Mouse (Mus musculus) adrenal gland, postnatal 25 days (tissue): ENCODE measurements at regions not wholly inside any gene's neighbourhood (a gene's known extent, or its start where the extent isn't known, plus 50 kb on each side); places are given as distances from the start of the nearest gene placed in this dataset.

Experiments
- DNase-seq: peaks from one replicate; pipeline ENCODE4 v3.0.0; 2021; ENCODE audit warnings: mixed read lengths

DNA sequence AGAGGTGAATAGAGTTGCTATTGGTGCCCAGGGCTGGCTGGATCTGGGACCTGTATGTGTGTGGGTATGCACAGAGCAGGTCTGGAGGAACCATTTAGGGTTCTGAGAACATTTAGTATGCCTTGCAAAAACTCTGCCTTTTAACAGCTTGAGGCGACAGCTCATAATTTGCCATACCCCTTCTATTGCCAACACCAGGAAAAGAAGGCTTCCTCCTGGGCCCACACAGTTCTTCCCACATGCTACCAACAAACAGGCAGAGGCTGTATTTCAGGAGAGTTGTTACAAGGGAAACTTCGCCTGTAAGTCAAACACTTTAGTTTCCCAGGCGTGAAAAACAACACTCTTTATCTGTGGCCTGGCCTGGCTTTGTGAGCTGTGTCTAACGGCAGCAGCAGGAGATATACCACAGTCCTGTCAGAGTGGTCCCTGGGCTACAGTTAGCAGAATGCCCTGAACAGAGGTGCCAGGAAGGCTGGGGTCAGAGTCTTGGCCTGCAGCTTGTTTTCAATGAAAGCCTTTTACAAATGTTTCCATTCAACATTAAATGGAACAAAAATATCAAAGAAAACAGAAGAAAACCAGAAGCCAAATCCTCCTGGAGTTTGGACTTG is 225.4 kb downstream of the Dhx35 start:
- DNase-seq = no peak

DNA sequence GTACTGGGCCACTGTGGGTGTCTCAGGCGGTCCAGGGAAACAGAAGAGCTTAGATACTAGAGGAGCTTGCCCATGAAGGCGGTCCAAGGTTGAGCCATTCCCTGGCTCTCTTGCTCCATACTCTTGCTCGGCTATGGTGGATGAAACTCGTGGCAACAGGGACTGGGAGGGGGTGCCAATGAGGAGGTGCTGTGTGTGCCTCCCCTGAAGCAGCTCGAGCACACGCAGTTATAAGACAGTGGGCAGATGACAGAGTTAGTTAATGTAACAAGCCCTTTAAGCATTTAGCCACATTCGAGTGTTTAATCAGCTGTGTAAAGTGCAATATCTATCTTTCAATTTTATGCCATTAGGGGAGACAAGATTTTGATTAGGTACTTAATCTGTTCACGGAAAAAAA is 237.5 kb downstream of the Dhx35 start:
- no peak for DNase-seq

DNA sequence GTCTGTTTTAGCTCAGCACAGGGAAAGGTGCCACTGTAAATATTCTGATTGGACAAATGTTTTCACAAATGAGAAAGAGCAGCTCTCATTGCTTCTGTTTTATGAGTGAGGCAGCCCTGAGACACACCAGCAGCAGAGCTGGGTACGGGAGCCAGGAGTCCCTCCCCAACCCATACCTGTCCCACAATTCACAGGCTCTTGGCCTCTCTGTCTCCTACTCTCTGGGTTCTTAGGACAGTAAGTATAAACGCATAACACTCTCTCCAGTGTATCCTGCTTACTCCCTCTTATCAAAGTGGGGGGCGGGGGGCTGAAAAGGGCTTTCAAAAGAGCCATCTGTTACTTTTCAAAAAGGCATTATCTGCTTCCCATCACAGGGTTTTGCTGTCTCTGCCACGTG is 245.3 kb downstream of the Dhx35 start:
- no peak for DNase-seq

DNA sequence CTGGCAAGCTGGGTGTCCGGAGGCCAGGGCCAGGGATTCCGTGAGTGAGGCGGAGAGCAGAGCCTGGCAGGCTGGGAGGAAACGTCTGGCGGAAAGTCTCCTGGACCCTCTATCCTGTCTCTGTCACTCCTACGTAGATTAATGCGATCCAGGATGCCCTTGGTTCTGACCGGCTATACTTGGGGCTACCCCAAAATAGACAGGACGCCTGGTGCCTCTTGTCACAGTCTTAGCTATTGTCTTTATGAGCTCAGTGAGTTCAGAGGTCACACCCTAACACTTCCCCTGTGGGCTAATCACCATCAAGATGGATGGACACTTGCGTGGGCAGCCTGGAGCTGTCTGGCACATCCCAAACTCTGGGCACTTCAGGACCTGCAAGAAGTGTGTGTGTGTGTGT is 258.9 kb downstream of the Dhx35 start:
- peak; percentile 31 for DNase-seq

GRCm38 (mm10) chr2:159053936-159054335 is 259.3 kb downstream of the Dhx35 start:
- peak; percentile 81 for DNase-seq

GRCm38 (mm10) chr2:159054451-159054850 is 259.8 kb downstream of the Dhx35 start:
- peak; percentile 17 for DNase-seq

DNA sequence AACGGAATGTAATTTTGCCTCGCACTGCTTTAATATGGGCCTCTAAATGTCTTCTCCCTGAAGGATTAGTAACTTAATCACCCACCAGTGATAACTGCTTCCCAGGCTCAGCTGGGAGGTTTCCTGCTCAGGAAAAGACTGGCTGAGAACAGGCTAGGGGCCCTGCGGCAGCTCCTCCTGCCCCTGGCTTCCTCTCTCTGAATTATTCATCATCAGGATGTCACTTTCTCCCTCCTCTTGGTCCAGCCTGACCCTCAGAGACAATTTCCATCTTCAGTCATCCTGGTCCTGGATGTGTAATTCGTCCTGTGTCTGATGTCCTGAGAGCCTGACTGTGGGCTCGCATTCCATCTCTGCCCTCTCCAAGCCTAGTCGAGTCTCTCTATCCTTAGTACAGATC is 261.2 kb downstream of the Dhx35 start:
- DNase-seq = no peak

- DNase-seq = no peak
Measured at GRCm38 (mm10) chr2:159056960-159057359, 262.4 kb downstream of the Dhx35 start.

DNA sequence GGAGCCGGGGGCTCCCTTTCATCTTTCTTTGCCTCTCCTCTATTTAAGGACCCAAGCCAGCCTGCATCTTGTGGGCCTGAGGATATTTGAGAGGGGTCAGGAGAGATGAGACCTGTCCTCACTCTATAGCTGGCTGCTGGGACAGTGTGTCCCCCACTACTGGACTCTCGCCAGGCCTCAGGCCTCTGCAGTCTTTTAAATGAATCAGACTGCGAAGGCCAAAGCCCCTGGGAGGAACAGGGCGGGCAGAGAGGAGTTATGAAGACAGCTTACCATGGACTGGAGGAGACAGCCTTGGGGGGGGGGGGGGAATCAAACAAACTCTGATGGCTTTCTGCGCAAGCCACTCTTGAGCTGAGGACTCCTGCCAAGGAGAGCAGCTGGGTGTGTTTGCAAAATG is 262.9 kb downstream of the Dhx35 start:
- peak; percentile 78 for DNase-seq

GRCm38 (mm10) chr2:159062266-159062665 is 267.7 kb downstream of the Dhx35 start:
- peak; percentile 45 for DNase-seq

DNA sequence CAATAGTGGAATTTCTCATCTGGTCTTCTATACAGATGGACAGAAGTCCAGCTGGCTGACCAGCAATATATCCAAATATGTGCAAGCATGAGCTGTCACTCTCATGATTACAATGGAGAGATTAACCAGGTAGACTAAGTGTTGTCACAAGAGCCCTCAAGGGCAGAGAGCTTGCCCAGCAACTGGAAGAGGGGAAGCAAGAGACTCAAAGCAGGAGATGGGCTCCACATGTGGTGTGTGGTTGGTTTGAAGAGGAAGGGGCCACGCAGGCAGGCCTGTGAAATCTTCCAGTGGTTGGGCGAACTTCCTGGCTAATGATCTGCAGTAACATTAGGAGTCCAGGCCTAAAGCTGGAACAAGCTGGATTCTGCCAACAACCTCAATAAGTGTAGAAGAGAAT is 268.1 kb downstream of the Dhx35 start:
- DNase-seq = no peak

DNA sequence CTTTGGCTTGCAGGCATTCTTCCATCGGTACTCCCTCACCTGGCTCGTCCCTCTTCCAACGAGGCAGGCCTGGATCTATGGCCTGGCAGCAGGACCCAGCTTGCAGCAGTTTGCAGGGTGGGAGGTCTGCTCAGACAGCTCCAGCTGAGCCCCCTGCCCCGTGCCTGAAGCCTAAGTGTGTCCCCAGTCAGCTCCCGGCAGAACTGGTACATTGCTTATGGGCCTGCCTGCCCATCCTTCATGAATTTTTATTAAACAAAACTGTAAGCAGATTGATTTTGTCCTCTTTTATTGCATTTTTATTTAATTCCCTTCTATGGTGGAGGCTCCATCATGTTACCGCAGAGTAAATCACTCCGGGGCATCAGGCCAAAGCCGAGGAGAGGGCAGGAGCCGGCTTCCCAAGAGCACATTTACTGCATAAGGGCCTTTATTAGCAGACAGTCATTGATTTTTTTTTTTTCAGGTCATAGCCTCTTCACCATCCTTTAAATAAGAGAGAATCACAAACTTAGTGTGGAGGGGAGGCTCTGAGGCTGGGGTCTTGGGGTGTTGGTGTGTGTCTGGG is 269.9 kb downstream of the Dhx35 start:
- DNase-seq = no peak

DNA sequence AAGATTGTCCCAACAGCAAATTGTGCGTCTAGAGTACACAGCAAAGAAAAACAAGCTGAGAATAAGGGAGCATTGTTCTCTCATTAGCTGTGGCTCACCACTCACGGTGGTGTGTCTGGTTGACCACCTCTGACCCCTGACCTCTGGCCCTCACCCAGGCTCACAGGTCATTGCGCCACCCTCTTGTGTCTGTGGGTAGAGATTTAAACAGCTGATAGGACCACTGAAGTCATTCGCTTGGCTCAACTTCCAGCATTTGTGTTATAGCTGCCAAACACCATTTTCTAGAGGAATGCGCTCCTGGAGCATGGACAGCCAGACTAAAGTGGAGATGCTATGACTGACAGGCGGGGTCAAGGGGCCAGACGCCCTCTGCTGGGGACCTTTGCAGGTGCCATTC is 272.9 kb downstream of the Dhx35 start:
- DNase-seq = no peak

DNA sequence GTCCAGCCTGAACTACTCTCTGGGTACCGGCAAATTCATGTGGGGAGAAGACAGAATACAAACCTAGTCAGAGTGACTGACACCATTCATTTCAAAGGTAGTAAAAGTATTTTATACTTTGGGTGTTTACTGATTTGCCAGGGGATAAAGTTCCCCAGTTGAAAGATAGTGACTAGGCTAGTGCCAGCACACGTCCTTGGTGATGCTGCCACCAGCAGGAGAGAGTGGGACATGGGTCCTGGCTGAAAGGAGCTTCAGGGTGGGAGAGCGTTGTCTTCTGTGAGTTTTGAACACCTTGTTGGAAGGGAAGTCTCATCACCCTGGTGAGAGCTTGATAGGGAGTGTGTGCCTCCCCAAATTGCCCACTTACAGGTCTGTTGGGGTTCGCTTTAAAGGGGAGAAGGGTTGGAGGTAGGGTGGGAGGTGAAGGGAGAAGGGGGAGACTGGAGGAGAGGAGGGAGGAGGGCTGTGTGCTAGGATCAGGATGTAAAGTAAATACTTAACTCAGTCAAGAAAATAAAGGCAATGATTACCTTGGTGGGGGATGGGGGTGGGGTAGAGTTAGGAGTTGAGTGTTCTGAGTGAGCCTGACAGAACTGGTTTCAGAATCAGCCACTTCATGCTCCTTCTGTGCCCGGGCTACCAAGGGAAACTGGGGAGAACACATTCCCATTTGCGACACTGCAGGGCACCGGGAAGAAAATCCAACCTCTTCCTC is 273.9 kb downstream of the Dhx35 start:
- DNase-seq = no peak

DNA sequence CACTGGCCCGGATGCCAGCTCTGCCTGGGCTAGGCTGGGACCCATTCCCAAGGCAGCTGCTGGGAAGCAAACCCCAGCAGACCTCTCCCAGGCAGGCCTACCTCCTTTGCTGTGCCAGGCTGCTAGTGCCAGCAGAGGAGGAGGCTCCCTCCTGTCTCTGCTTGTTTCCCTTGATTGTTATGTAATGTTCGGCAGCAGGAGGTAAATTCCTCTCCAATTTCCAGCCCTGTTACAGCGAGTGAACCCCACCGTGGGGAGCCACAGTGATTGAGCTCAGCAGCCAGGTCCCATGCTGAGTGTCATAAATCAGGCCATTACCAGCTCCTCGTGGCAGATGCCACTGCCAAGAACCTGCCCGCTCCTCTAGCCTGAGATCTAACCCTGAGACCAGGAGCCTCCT is 274.6 kb downstream of the Dhx35 start:
- DNase-seq = no peak

DNA sequence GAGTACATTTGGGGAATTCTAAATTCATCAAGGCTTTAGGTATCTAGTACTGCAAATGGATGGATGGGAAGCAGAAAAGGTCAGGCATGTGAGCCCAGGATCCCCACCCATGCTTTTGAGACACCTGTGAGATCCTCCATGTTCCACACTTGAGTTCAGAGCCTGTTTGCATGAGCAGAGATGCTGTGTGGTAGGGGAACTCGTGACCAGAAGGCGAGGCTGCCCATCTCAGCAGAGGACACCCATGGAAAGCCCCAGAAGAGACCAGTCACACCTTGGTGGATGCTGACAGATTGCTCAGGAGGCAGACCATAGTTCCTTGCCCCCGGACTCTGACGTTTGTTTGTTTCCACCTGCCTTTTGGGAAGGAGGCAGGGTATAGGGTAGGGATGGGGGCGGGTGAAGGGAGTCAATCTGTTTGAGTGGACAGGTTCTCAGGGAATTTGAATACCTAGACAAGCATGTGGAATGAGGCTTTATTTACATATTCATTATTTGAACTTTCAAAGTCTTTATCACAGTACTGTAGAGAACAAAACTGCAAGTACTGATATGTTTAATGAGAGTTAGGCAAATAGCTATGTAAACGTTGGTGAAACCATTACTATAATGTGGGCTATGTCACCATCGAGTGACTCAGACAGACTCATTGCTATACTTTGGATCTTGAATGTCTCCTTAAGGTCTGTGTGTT is 278.5 kb downstream of the Dhx35 start:
- DNase-seq = no peak

GRCm38 (mm10) chr2:159079836-159080235 is 285.2 kb downstream of the Dhx35 start:
- no peak for DNase-seq

- DNase-seq = no peak
Measured at GRCm38 (mm10) chr2:159080784-159081544, 286.4 kb downstream of the Dhx35 start.

GRCm38 (mm10) chr2:159086836-159087235 is 292.2 kb downstream of the Dhx35 start:
- DNase-seq = no peak

GRCm38 (mm10) chr2:159088196-159088595 is 293.6 kb downstream of the Dhx35 start:
- DNase-seq = peak; percentile 51

- no peak for DNase-seq
Measured at GRCm38 (mm10) chr2:159096667-159097066, 302.1 kb downstream of the Dhx35 start.

DNA sequence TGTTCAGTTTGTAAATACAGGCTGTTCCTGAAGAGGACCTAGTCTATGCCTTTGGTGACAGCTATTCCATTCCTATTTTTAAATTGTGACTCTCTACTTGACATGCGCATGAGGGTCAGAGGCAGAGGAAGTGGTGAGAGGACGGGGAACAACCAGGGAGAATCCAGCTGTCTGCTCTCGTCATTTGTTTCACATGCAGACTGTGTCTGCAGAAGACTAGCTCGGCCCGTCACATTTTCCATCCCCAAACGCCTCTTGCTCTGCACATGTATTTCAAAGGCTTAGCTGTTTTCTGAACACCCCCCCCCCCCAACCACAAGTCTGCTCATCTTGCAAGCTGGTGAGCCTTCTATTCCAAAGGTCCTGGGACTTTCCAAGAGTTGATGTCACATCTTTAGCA is 339.4 kb downstream of the Dhx35 start:
- DNase-seq = no peak

DNA sequence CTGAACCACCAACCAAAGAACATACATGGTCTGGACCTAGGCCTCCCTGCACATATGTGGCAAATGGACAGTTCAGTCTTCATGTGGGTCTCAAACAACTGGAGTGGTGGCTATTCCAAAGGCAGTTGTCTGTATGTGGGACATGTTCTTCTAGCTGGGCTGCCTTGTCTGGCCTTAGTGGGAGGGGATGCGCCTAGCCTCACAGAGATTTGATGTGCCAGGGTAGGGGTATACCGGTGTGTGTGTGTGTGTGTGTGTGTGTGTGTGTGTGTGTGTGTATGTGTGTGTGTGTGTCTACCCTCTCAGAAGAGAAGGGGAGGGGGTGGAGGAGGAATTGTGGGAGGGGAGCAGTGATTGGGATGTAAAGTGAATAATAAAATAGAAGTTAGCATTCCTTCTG is 344.0 kb downstream of the Dhx35 start:
- no peak for DNase-seq
